Mouse (Mus musculus): ENCODE data around the gene Fes. TPM values are rescaled to one million over a fixed set of nuclear protein-coding genes. Genes with fewer than 3 reads are reported as not detected.
A peak's percentile ranks its signal among the peaks of the same experiment; 100 is the strongest.

Fes gene
- polyA plus RNA-seq, 1 experiment from 2014 or later, result 13.8 TPM

- Histone ChIP-seq H3K9ac (ENCODE audit: low read length) (peak overlapping the region; percentile 88), H3K4me2 (ENCODE audit: low read depth, low read length) (peak overlapping the region; percentile 87), H3K36me3 (ENCODE audit: control insufficient read depth, insufficient read depth, low read length) (peaks cover 14% of the 10 kb centered on the region), H3K4me1 (ENCODE audit: control insufficient read depth, insufficient read depth, low read length) (peaks cover 29% of the 10 kb centered on the region), H3K4me3 (replicated peaks; ENCODE audit: low read length) (peak overlapping the region; percentile 76), H3K27ac (ENCODE audit: low read length) (peak overlapping the region; percentile 34; the same call in 1 of the 2 replicates), H3K27me3 (ENCODE audit: control insufficient read depth, insufficient read depth, low read length) (no peaks in the 10 kb centered on the region), H3K9me3 (replicated peaks; ENCODE audit: control insufficient read depth, low read length) (no peaks in the 10 kb centered on the region)
- ATAC-seq (ENCODE audit: insufficient read depth, low FRiP score), result no peak
- 4% methylated on average over 17 of the region's 17 CpGs for WGBS
Measured at GRCm38 (mm10) chr7:80339371-80339770, 48.4 kb downstream of the Fes start.

DNA sequence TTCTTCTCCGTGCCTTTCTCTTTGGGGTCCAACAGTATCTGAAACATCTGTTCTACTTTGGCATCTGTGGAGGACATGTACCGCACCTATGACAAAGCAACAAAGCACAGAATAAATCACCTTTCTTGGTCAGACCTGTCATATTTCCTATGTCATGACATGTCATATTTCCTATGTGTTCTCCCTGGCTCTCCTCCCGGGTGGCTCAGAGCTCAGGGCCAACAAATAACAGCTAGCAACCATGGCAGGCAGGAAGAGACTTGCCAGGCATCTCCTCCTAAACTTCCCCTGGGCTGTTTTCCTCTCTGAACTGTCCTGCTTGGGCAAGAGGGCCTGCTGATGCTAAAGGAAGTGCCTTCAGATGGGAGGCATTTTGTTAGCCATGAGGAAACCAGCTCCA, 50.8 kb downstream of the Fes start:
- WGBS, result 77% methylated on average over 3 of the region's 3 CpGs
- Histone ChIP-seq H3K9ac (ENCODE audit: low read length) (no peak overlapping the region), H3K36me3 (ENCODE audit: control insufficient read depth, insufficient read depth, low read length) (peaks cover 35% of the 10 kb centered on the region), H3K4me1 (ENCODE audit: control insufficient read depth, insufficient read depth, low read length) (peaks cover 22% of the 10 kb centered on the region), H3K27ac (ENCODE audit: low read length) (peak overlapping the region; percentile 34; the same call in 1 of the 2 replicates), H3K27me3 (ENCODE audit: control insufficient read depth, insufficient read depth, low read length) (no peaks in the 10 kb centered on the region), H3K4me2 (ENCODE audit: low read depth, low read length) (no peak overlapping the region), H3K4me3 (replicated peaks; ENCODE audit: low read length) (no peak overlapping the region), H3K9me3 (replicated peaks; ENCODE audit: control insufficient read depth, low read length) (no peaks in the 10 kb centered on the region)
- no peak for ATAC-seq (ENCODE audit: insufficient read depth, low FRiP score)

GRCm38 (mm10) chr7:80334848-80335247, 52.9 kb downstream of the Fes start:
- H3K9me3 ChIP-seq (replicated peaks; ENCODE audit: control insufficient read depth, low read length), result no peaks in the 10 kb centered on the region
- no peak overlapping the region for H3K4me2 ChIP-seq (ENCODE audit: low read depth, low read length)
- 87% methylated on average over 4 of the region's 4 CpGs for WGBS
- peaks cover 40% of the 10 kb centered on the region for H3K36me3 ChIP-seq (ENCODE audit: control insufficient read depth, insufficient read depth, low read length)
- no peak overlapping the region for H3K27ac ChIP-seq (ENCODE audit: low read length)
- H3K27me3 ChIP-seq (ENCODE audit: control insufficient read depth, insufficient read depth, low read length), result no peaks in the 10 kb centered on the region
- H3K4me1 ChIP-seq (ENCODE audit: control insufficient read depth, insufficient read depth, low read length), result peaks cover 15% of the 10 kb centered on the region
- H3K9ac ChIP-seq (ENCODE audit: low read length), result no peak overlapping the region
- no peak for ATAC-seq (ENCODE audit: insufficient read depth, low FRiP score)
- H3K4me3 ChIP-seq (replicated peaks; ENCODE audit: low read length), result no peak overlapping the region

DNA sequence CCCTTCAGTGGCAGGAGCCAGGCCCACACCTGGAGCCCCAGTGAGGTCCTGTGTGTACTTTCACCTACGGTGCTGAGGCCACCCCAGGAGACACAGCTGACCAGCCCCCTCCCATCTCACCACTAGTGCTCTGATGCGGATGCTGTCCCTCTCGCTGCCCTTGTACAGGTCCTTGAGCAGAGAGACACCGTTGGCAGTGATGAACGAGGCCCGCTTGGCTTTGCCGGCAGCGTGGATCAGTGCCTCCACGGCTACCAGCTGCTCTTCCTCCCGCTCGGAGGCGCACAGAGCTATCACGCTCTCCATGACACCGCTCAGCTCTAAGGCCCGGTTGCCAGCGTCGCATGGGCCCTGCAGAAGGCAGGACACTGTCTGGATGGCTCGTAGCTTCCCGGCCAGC, 56.3 kb downstream of the Fes start:
- no peak for ATAC-seq (ENCODE audit: insufficient read depth, low FRiP score)
- no peaks in the 10 kb centered on the region for H3K27me3 ChIP-seq (ENCODE audit: control insufficient read depth, insufficient read depth, low read length)

DNA sequence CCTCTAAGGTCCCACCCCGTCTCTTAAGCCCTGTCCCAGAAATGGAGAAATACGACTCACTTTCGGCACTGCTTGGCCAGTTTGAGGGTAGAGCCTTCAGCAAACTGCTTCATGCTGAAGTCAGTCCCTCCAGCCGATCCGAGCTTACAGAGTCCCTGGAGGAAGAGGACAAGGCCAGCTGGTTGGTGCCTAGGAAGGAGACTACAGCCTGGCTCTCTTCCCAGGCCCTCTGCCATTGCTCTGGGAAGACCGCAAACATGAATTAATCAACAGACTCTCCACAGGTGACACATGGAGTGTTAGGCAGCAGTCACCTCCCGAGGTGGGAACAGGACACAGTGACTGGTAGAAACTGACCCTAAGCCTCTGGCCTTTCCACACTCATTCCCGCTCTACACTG, 57.5 kb downstream of the Fes start:
- Histone ChIP-seq H3K4me1 (ENCODE audit: control insufficient read depth, insufficient read depth, low read length) (peaks cover under 1% of the 10 kb centered on the region; the same call in 1 of the 2 replicates), H3K9me3 (replicated peaks; ENCODE audit: control insufficient read depth, low read length) (no peaks in the 10 kb centered on the region), H3K4me3 (replicated peaks; ENCODE audit: low read length) (no peak overlapping the region), H3K27ac (ENCODE audit: low read length) (no peak overlapping the region), H3K9ac (ENCODE audit: low read length) (no peak overlapping the region), H3K36me3 (ENCODE audit: control insufficient read depth, insufficient read depth, low read length) (peaks cover 41% of the 10 kb centered on the region), H3K4me2 (ENCODE audit: low read depth, low read length) (no peak overlapping the region), H3K27me3 (ENCODE audit: control insufficient read depth, insufficient read depth, low read length) (no peaks in the 10 kb centered on the region)
- WGBS, result 85% methylated on average over 8 of the region's 8 CpGs
- ATAC-seq (ENCODE audit: insufficient read depth, low FRiP score), result no peak

More for the DNA sequence above, 56.3 kb downstream of the Fes start:
- Histone ChIP-seq H3K4me2 (ENCODE audit: low read depth, low read length) (no peak overlapping the region), H3K4me1 (ENCODE audit: control insufficient read depth, insufficient read depth, low read length) (no peaks in the 10 kb centered on the region), H3K4me3 (replicated peaks; ENCODE audit: low read length) (no peak overlapping the region), H3K36me3 (ENCODE audit: control insufficient read depth, insufficient read depth, low read length) (peaks cover 41% of the 10 kb centered on the region), H3K9me3 (replicated peaks; ENCODE audit: control insufficient read depth, low read length) (no peaks in the 10 kb centered on the region), H3K9ac (ENCODE audit: low read length) (no peak overlapping the region), H3K27ac (ENCODE audit: low read length) (no peak overlapping the region)
- 92% methylated on average over 19 of the region's 19 CpGs for WGBS

Other genes with a start within 250 kb of the Fes start
- 19.7 and 23.7 TPM in 2 replicates for gene Sema4b, start 201.1 kb downstream of the Fes start, polyA plus RNA-seq (2015; fragmentation: Nextera tagmentation; extraction: Ambion mirVana)
- gene Cib1, start 155.1 kb downstream of the Fes start, polyA plus RNA-seq (2015; fragmentation: Nextera tagmentation; extraction: Ambion mirVana), result 141 and 167 TPM in 2 replicates
- 4.0 and 4.7 TPM in 2 replicates for gene Gdpgp1, start 155.1 kb downstream of the Fes start, polyA plus RNA-seq (2015; fragmentation: Nextera tagmentation; extraction: Ambion mirVana)
- gene Ttll13, start 141.6 kb downstream of the Fes start, polyA plus RNA-seq (2015; fragmentation: Nextera tagmentation; extraction: Ambion mirVana), result 0.56 and 1.1 TPM in 2 replicates
- 52.2 and 53.3 TPM in 2 replicates for gene Ngrn, start 126.7 kb downstream of the Fes start, polyA plus RNA-seq (2015; fragmentation: Nextera tagmentation; extraction: Ambion mirVana)
- 12.5 and 13.2 TPM in 2 replicates for gene Vps33b, start 118.3 kb downstream of the Fes start, polyA plus RNA-seq (2015; fragmentation: Nextera tagmentation; extraction: Ambion mirVana)
- gene Prc1, start 93.5 kb downstream of the Fes start, polyA plus RNA-seq (2015; fragmentation: Nextera tagmentation; extraction: Ambion mirVana), result 125 and 145 TPM in 2 replicates
- 9.4 and 11.7 TPM in 2 replicates for gene Rccd1, start 63.5 kb downstream of the Fes start, polyA plus RNA-seq (2015; fragmentation: Nextera tagmentation; extraction: Ambion mirVana)
- gene Unc45a, start 46.9 kb downstream of the Fes start, polyA plus RNA-seq (2015; fragmentation: Nextera tagmentation; extraction: Ambion mirVana), result 44.5 and 48.1 TPM in 2 replicates
- 13.4 and 17.7 TPM in 2 replicates for gene Hddc3, start 44.8 kb downstream of the Fes start, polyA plus RNA-seq (2015; fragmentation: Nextera tagmentation; extraction: Ambion mirVana)
- gene Man2a2, start 16.6 kb downstream of the Fes start, polyA plus RNA-seq (2015; fragmentation: Nextera tagmentation; extraction: Ambion mirVana), result 13.8 and 14.7 TPM in 2 replicates
- 8.7 and 9.5 TPM in 2 replicates for gene Furin, start 17.5 kb upstream of the Fes start, polyA plus RNA-seq (2015; fragmentation: Nextera tagmentation; extraction: Ambion mirVana)
- 13.2 and 13.8 TPM in 2 replicates for gene Blm, start 147.2 kb upstream of the Fes start, polyA plus RNA-seq (2015; fragmentation: Nextera tagmentation; extraction: Ambion mirVana)